Mouse (Mus musculus): ENCODE data around the gene Arhgap44. TPM values are rescaled to one million over a fixed set of nuclear protein-coding genes. Genes with fewer than 3 reads are reported as not detected.

The Arhgap44 gene
- polyA plus RNA-seq, 1 experiment from 2014 or later: 4.2 TPM

DNA sequence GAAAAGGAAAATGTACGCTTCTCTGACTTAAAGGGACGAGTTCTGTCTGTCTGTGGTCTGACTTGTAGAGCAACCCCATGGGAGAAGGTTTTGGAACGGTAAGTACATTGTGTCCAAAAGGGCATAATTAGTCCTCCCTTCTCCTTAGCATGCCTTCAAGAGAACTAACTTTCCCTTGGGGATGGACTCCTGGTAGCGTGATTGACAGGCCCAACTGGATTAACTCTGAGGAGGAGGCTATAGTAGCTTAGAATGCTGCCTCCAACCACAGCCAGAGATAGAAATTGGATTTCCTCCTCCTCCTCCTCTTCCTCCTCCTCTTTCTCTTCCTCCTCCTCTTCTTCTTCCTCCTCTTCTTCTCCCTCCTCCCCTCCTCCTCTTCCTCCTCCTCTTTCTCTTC lies 42.5 kb downstream of the Arhgap44 start:
- H3K4me2 ChIP-seq (ENCODE audit: low read depth, low read length): no peak overlapping the region
- H3K27ac ChIP-seq (ENCODE audit: low read length): no peak overlapping the region
- no peaks in the 10 kb centered on the region for H3K9me3 ChIP-seq (ENCODE audit: control insufficient read depth, low read length)
- WGBS: 90% methylated on average over 4 of the region's 4 CpGs
- H3K4me3 ChIP-seq (ENCODE audit: low read length): no peak overlapping the region
- H3K36me3 ChIP-seq (ENCODE audit: control insufficient read depth, insufficient read depth, low read length): no peaks in the 10 kb centered on the region
- no peak overlapping the region for H3K9ac ChIP-seq (ENCODE audit: low read depth, low read length)
- H3K4me1 ChIP-seq (ENCODE audit: control insufficient read depth, insufficient read depth, low read length): no peaks in the 10 kb centered on the region
- no peak for ATAC-seq
- H3K27me3 ChIP-seq (replicated peaks; ENCODE audit: control insufficient read depth, insufficient read depth, low read length): no peaks in the 10 kb centered on the region

DNA sequence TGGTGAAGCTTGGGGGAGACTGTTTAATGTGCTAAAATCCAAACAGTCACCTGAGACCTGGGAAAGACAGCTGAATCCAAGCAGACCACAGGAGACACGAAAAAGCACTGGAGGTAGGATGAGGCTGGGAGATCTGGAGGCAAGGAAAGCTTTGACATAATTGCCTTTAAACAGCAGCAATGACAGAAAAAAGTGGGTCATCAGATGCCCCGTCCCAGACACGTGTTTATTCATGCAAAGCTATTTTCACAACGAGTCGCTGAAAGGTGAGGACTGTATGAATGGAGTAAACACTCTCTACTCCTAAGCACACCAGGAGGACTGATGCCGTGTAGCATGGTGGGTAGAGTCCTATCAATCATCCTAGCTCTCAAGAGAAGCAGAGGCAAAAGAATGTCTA lies 47.0 kb downstream of the Arhgap44 start:
- Histone ChIP-seq H3K4me2 (ENCODE audit: low read depth, low read length) (no peak overlapping the region), H3K9ac (ENCODE audit: low read depth, low read length) (no peak overlapping the region), H3K27ac (ENCODE audit: low read length) (no peak overlapping the region), H3K9me3 (ENCODE audit: control insufficient read depth, low read length) (no peaks in the 10 kb centered on the region), H3K4me3 (ENCODE audit: low read length) (no peak overlapping the region), H3K27me3 (replicated peaks; ENCODE audit: control insufficient read depth, insufficient read depth, low read length) (no peaks in the 10 kb centered on the region), H3K36me3 (ENCODE audit: control insufficient read depth, insufficient read depth, low read length) (no peaks in the 10 kb centered on the region), H3K4me1 (ENCODE audit: control insufficient read depth, insufficient read depth, low read length) (peaks cover 7% of the 10 kb centered on the region; the same call in 1 of the 2 replicates)
- no peak for ATAC-seq
- 71% methylated on average over 6 of the region's 6 CpGs for WGBS

DNA sequence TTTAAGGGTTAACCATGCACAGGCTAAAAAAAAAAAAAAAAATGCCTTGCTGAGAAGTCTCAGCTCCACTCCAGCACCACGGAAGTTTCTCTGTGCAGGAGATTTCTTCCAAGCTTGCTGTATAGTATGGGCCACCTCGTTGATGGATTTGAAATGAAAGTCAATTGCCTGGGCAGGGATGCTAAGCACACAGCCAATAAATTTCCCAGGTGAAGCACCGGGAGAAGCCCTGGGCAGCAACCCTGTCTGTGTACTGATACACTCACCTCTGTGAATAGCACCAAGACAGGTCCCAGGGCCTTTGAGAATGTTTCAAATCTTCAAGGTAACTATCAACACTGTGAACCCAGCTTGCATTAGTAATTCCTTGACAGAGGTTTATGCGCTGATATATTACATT lies 50.7 kb downstream of the Arhgap44 start:
- ATAC-seq: no peak
- Histone ChIP-seq H3K9ac (ENCODE audit: low read depth, low read length) (no peak overlapping the region), H3K4me1 (ENCODE audit: control insufficient read depth, insufficient read depth, low read length) (peaks cover 7% of the 10 kb centered on the region; the same call in 1 of the 2 replicates), H3K36me3 (ENCODE audit: control insufficient read depth, insufficient read depth, low read length) (no peaks in the 10 kb centered on the region), H3K27ac (ENCODE audit: low read length) (no peak overlapping the region), H3K27me3 (replicated peaks; ENCODE audit: control insufficient read depth, insufficient read depth, low read length) (no peaks in the 10 kb centered on the region), H3K4me2 (ENCODE audit: low read depth, low read length) (no peak overlapping the region), H3K4me3 (ENCODE audit: low read length) (no peak overlapping the region), H3K9me3 (ENCODE audit: control insufficient read depth, low read length) (no peaks in the 10 kb centered on the region)
- WGBS: 27% methylated on average over 4 of the region's 4 CpGs

DNA sequence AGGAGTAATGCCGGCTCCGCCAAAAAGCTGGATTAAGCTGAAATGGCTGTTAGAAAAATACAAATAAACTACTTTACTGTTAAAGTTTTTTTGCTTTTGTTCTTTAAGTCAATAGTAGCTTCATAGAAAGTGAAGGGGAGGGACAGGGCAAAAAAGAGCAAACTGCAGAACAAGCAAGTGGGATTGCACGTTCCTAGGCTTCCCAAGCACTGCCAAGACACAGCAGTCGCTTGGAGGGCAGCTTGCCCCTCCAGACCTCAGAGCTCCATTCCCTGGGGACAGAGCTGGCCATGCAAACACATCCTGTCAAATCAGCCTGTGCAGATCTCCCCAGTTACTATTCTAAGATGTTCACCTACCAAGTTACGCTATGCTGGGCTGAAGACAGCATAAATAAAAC lies 51.1 kb downstream of the Arhgap44 start:
- Histone ChIP-seq H3K4me2 (ENCODE audit: low read depth, low read length) (no peak overlapping the region), H3K4me1 (ENCODE audit: control insufficient read depth, insufficient read depth, low read length) (peaks cover 7% of the 10 kb centered on the region; the same call in 1 of the 2 replicates), H3K36me3 (ENCODE audit: control insufficient read depth, insufficient read depth, low read length) (no peaks in the 10 kb centered on the region), H3K27ac (ENCODE audit: low read length) (no peak overlapping the region), H3K9ac (ENCODE audit: low read depth, low read length) (no peak overlapping the region), H3K4me3 (ENCODE audit: low read length) (no peak overlapping the region), H3K27me3 (replicated peaks; ENCODE audit: control insufficient read depth, insufficient read depth, low read length) (no peaks in the 10 kb centered on the region), H3K9me3 (ENCODE audit: control insufficient read depth, low read length) (no peaks in the 10 kb centered on the region)
- no peak for ATAC-seq
- WGBS: 51% methylated on average over 5 of the region's 5 CpGs

DNA sequence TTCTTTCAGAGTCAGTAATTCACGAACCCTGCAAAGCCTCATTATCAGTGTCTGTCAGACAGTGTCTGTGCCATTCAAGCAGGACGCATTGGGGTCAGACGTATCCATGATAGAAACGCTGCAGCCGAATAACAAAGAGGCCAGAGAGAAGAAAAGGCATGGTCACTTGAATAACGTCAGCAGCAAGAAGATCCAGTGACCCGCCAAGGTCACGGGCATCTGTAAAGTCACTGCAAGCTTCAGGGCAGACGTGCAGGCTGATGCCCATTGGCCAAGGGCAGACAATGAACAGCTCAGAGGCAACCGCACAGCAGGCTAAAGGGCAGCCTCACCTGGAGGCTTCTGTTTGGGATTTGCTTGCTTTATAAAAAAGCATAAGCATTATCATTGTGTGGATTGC lies 52.7 kb downstream of the Arhgap44 start:
- Histone ChIP-seq H3K9me3 (ENCODE audit: control insufficient read depth, low read length) (no peaks in the 10 kb centered on the region), H3K27me3 (replicated peaks; ENCODE audit: control insufficient read depth, insufficient read depth, low read length) (no peaks in the 10 kb centered on the region), H3K4me2 (ENCODE audit: low read depth, low read length) (no peak overlapping the region), H3K4me3 (ENCODE audit: low read length) (no peak overlapping the region), H3K9ac (ENCODE audit: low read depth, low read length) (no peak overlapping the region), H3K27ac (ENCODE audit: low read length) (no peak overlapping the region), H3K36me3 (ENCODE audit: control insufficient read depth, insufficient read depth, low read length) (no peaks in the 10 kb centered on the region), H3K4me1 (ENCODE audit: control insufficient read depth, insufficient read depth, low read length) (peaks cover 7% of the 10 kb centered on the region; the same call in 1 of the 2 replicates)
- ATAC-seq: no peak
- 81% methylated on average over 10 of the region's 10 CpGs for WGBS

DNA sequence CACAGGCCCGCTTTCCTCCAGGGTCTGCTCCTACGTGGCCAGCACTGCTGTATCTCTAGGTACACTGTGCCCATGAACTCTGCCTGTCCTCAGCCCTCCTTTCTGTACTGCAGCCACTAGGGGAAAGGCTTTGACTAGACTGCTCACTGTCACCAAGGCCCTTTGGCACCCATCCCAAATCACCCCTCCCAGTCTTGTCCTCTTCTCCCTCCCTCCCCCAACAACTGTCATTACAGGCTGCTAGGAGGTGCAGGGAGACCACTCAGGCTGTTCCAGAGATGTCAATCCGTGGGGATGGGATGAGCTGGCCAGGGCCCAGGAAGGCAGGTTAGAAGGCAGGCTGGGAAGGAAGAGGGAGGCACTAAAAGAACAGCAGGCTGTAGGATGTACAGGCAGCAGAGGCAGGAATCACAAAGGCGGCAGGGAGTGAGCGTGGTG lies 55.0 kb downstream of the Arhgap44 start:
- Histone ChIP-seq H3K9ac (ENCODE audit: low read depth, low read length) (no peak overlapping the region), H3K4me1 (ENCODE audit: control insufficient read depth, insufficient read depth, low read length) (peaks cover 7% of the 10 kb centered on the region; the same call in 1 of the 2 replicates), H3K4me3 (ENCODE audit: low read length) (no peak overlapping the region), H3K36me3 (ENCODE audit: control insufficient read depth, insufficient read depth, low read length) (no peaks in the 10 kb centered on the region), H3K27ac (ENCODE audit: low read length) (no peak overlapping the region), H3K4me2 (ENCODE audit: low read depth, low read length) (no peak overlapping the region), H3K9me3 (ENCODE audit: control insufficient read depth, low read length) (no peaks in the 10 kb centered on the region), H3K27me3 (replicated peaks; ENCODE audit: control insufficient read depth, insufficient read depth, low read length) (no peaks in the 10 kb centered on the region)
- 66% methylated on average over 5 of the region's 5 CpGs for WGBS
- ATAC-seq: no peak

DNA sequence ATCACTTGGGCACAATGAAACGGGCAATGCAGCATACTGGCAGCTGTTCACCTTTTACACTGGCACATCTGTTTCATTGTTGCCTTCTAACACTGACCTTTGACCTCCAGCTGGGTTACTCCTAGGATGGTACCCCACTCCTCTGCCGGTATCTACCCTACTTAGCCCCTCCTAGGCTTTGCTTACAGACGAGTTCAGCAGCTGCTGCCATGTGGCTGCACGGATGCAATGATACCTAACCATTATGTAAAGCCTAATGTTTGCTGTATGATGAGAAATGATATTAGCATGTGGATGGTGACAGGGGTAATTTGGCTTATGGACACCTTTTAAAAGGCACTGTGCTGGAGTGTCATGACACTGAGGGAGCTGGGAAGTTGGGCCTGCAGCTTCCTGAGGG lies 55.6 kb downstream of the Arhgap44 start:
- Histone ChIP-seq H3K27me3 (replicated peaks; ENCODE audit: control insufficient read depth, insufficient read depth, low read length) (no peaks in the 10 kb centered on the region), H3K27ac (ENCODE audit: low read length) (no peak overlapping the region), H3K4me1 (ENCODE audit: control insufficient read depth, insufficient read depth, low read length) (peaks cover 6% of the 10 kb centered on the region; the same call in 1 of the 2 replicates), H3K4me3 (ENCODE audit: low read length) (no peak overlapping the region), H3K4me2 (ENCODE audit: low read depth, low read length) (no peak overlapping the region), H3K9me3 (ENCODE audit: control insufficient read depth, low read length) (no peaks in the 10 kb centered on the region), H3K36me3 (ENCODE audit: control insufficient read depth, insufficient read depth, low read length) (no peaks in the 10 kb centered on the region), H3K9ac (ENCODE audit: low read depth, low read length) (no peak overlapping the region)
- WGBS: 70% methylated on average over 4 of the region's 4 CpGs
- no peak for ATAC-seq

DNA sequence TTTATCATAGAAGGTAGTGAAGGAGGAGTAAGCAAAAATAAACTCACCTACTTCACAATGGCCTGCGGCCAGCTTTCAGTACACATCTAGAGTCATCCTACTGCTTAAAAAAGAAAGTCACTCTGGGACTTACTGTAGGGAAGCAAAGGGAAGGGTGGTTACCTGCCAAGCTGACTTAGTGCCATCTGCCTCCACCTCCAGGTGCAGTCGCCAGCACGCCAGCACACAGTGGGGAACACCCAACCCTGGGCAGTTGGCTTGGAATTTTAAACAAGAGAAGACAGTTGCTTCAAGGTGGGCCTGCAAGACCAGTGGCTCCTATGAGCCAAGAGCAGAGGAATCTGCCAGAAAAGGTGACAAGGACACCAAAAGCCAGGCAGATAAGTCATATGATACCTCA lies 58.7 kb downstream of the Arhgap44 start:
- Histone ChIP-seq H3K4me1 (ENCODE audit: control insufficient read depth, insufficient read depth, low read length) (no peaks in the 10 kb centered on the region), H3K27ac (ENCODE audit: low read length) (no peak overlapping the region), H3K9ac (ENCODE audit: low read depth, low read length) (no peak overlapping the region), H3K9me3 (ENCODE audit: control insufficient read depth, low read length) (no peaks in the 10 kb centered on the region), H3K36me3 (ENCODE audit: control insufficient read depth, insufficient read depth, low read length) (no peaks in the 10 kb centered on the region), H3K4me2 (ENCODE audit: low read depth, low read length) (no peak overlapping the region), H3K27me3 (replicated peaks; ENCODE audit: control insufficient read depth, insufficient read depth, low read length) (no peaks in the 10 kb centered on the region), H3K4me3 (ENCODE audit: low read length) (no peak overlapping the region)
- ATAC-seq: no peak
- 94% methylated on average over 3 of the region's 3 CpGs for WGBS

DNA sequence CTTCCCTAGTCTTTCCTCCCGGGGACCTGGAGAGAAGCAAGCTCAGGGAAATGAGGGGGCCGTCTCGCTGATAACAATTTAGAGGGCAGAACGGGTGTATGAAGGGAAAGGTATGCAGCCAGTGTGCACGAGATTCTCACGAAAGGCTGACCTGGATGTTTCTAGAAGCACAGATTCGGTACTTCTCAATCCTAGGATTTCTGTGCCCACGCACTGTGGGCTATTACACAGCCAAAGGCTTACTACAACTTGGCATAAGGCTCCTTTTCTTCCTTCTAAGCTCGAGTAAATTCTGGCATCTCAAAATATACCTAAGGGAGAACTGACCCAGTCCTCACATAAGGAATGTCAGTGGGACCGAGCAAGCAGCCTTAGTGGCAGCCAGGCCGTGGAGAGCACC lies 61.6 kb downstream of the Arhgap44 start:
- H3K27me3 ChIP-seq (replicated peaks; ENCODE audit: control insufficient read depth, insufficient read depth, low read length): no peaks in the 10 kb centered on the region
- no peak overlapping the region for H3K4me3 ChIP-seq (ENCODE audit: low read length)
- no peak overlapping the region for H3K27ac ChIP-seq (ENCODE audit: low read length)
- 75% methylated on average over 11 of the region's 11 CpGs for WGBS
- H3K36me3 ChIP-seq (ENCODE audit: control insufficient read depth, insufficient read depth, low read length): no peaks in the 10 kb centered on the region
- H3K4me2 ChIP-seq (ENCODE audit: low read depth, low read length): no peak overlapping the region
- no peak overlapping the region for H3K9ac ChIP-seq (ENCODE audit: low read depth, low read length)
- no peaks in the 10 kb centered on the region for H3K4me1 ChIP-seq (ENCODE audit: control insufficient read depth, insufficient read depth, low read length)
- H3K9me3 ChIP-seq (ENCODE audit: control insufficient read depth, low read length): no peaks in the 10 kb centered on the region
- no peak for ATAC-seq

DNA sequence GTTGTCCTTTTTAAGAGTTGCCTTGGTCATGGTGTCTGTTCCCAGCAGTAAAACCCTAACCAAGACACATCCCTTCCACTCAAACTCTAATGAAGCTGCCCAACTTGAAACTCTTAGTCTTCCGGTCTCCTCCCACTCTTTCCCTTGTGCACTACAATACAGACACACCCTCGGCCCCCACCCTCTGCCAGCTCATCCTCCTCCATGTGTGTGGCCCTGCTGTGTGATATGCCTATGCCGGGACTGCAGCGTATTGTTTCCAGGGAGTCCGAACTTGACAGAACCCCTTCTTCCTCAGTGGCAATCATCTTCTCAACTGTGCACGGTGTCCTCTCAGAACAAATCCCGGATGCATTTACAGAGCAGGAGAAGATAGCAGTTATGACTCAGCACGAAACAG lies 62.7 kb downstream of the Arhgap44 start:
- Histone ChIP-seq H3K9me3 (ENCODE audit: control insufficient read depth, low read length) (no peaks in the 10 kb centered on the region), H3K4me3 (ENCODE audit: low read length) (no peak overlapping the region), H3K4me2 (ENCODE audit: low read depth, low read length) (no peak overlapping the region), H3K9ac (ENCODE audit: low read depth, low read length) (no peak overlapping the region), H3K4me1 (ENCODE audit: control insufficient read depth, insufficient read depth, low read length) (no peaks in the 10 kb centered on the region), H3K27me3 (replicated peaks; ENCODE audit: control insufficient read depth, insufficient read depth, low read length) (no peaks in the 10 kb centered on the region), H3K27ac (ENCODE audit: low read length) (no peak overlapping the region), H3K36me3 (ENCODE audit: control insufficient read depth, insufficient read depth, low read length) (no peaks in the 10 kb centered on the region)
- 91% methylated on average over 8 of the region's 8 CpGs for WGBS
- ATAC-seq: no peak

Measured in intestine, embryonic 16.5 days (tissue).